Mouse (Mus musculus) left cerebral cortex, adult 6 months (tissue): ENCODE results near the gene Kbtbd13. TPM values are rescaled to one million over a fixed set of nuclear protein-coding genes. Genes with fewer than 3 reads are reported as not detected.

ENCODE experiments used
- long read RNA-seq, 2 experiments: library from polyadenylated mRNA; unstranded; transcript quantifications; one replicate each; pipeline ENCODE4 v2.0.0; 2019 to 2020
- polyA plus RNA-seq: library from polyadenylated mRNA; unstranded; fragments of <200 nt; fragmentation: Nextera tagmentation; gene quantifications from 2 replicates; pipeline ENCODE4 v1.2.3, GENCODE M21; 2021

Kbtbd13 gene
- 0.18 and 0.23 TPM in 2 replicates for polyA plus RNA-seq
- long read RNA-seq, experiment 1, partial matches to known transcripts = 0 of 2 reads
- long read RNA-seq, experiment 1, other reads (novel, unspliced or antisense) = 0 of 2 reads
- long read RNA-seq, experiment 2, partial matches to known transcripts = 0 of 1 reads
- long read RNA-seq, experiment 2, other reads (novel, unspliced or antisense) = 0 of 1 reads

DNA sequence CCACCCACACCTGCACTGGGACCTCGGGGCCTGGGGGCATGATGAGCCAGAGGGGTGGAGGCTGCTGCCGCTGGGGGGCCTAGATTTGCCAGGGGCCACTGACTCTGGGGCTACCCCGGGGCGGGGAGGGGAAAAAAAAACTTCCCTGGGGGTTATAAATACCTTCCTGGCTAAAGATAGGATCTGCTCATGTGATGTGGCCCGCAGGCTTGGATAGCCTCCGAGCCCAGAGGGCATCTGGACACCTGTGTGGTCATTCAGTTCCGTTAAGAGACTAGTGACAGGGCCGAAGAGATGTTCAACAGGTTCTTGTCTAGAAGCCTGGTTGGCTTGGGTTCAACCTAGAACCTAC, at the start of gene Kbtbd13:
TSS of gene Kbtbd13 (minus strand) at position 40 of the 352 bp plus-strand sequence.

DNA sequence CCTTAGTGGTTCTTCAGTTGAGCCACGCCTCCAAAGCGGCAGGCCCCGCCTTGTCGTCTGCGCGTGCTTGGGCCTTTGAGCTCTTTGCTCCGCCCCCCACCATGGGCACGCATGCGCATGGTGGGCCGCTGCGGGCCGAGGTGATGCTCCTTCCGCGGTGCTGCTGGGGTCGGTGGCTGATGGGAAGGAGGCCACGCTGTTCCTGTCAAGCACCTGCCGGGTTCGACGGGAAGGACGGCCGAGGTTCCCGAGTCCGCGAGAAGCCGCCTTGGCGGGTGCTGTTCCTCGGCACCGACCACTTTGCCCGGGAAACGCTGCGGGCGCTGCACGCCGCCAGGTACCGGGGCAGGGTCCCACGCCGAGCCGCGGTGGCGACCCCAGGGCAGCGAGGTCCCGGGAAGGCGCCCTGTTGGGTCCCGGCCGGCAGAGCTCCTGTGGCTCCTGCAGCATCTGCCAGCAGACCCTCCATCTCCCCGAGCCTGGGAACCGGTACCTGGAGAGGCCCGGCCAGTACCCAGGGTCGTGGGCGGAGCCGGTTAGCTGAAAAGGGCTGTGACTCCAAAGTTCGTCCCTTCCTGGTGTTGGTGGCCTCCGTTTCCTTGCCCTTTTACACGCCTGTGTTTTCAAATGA, 44.3 kb upstream of the Kbtbd13 start, which contains the start of gene Mtfmt:
TSS of gene Mtfmt (plus strand) at position 112 of the 631 bp plus-strand sequence.

DNA sequence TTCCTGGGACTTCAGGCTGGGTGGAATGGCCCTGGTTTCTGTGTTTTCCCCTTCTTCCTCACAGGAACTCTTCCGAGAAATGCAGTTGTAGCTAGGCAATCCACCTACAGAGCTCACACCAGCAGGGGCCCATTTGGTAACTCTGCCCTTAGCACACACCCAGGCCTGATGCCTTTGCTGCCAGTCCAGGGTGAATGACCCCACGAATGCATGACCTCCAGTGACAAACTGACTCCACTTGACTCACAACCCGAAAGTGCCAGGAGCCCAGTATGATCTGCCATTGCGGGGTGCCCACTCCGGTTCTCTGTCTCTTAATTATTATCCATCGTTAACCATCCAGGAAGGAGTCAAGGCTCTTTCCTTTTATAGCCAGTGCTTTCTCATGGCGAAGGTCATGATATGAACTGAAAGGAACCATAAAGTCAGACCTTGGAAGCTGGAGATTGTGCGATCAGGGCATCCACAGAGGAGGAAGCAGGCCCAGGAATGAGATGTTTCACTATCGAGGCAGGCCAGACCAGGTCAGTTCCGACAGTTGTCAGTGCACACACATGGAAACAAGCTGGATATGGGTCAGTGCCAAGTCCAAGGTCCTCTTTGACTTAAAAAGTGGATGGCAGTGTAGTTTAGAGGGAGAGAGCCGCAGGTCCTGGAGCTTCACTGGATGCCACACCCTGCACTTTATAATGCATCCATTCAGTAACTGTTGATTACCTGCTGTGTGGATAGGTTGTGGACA, 31.5 kb upstream of the Kbtbd13 start, which contains the start of gene Slc51b:
TSS of gene Slc51b (minus strand) at position 196 of the 742 bp plus-strand sequence.

DNA sequence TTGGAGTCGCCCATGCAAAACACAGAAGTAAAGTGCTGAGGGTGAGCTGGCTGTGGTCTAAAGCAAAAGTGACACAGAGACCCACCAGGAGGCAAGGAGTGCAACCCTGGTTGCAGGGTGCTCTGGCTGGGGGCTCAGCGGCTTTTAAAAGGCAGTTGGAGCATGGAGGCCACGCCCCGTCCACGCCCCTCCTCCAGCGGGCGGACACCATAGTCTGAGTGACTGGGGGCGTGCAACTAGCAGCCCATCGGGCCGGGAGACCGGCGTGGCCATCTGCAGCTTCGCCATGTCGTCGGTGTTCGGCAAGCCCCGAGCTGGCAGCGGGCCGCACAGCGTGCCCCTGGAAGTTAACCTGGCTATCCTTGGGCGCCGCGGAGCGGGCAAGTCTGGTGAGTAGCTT, 6.8 kb upstream of the Kbtbd13 start, which contains the start of gene Rasl12:
TSS of gene Rasl12 (plus strand) at position 228 of the 400 bp plus-strand sequence.

DNA sequence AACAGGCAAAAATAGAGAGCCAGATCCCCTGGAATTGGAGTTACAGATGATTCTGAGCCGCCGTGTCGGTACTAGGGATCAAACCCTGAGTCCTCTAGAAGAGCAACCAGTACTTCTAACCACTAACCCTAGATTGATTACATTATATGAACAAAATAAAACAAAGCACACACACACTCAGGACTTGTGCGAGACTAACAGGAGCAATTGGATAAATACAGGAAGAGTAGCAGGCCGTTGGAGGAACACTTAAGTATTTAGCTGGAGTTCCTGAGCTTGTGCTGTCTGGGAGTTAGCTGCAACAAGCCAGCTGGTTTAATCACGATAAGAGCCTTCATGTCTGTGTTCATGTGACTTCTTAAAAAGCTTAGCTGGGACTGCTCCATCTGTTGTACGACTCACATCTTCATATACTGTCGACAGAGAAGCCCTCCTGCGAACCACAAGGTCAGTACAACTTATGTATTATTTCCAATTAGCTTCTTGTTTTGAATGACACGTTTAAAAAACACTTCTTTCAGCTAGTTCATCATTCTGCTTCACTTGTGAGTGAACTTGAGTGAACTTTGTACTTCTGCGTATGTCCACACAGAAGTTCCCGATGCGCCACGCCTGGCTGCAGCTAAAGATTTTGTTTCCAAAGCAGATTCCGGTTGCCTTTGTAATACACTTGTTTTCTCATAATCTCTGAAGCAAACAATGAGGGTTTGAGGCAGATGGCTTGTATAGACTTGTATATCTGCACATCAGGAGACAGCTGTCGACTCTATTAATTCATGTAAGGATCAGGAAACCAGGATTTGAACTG, 30.6 kb downstream of the Kbtbd13 start, which contains the start of gene Ubap1l:
TSS of gene Ubap1l (plus strand) at position 401 of the 808 bp plus-strand sequence.

DNA sequence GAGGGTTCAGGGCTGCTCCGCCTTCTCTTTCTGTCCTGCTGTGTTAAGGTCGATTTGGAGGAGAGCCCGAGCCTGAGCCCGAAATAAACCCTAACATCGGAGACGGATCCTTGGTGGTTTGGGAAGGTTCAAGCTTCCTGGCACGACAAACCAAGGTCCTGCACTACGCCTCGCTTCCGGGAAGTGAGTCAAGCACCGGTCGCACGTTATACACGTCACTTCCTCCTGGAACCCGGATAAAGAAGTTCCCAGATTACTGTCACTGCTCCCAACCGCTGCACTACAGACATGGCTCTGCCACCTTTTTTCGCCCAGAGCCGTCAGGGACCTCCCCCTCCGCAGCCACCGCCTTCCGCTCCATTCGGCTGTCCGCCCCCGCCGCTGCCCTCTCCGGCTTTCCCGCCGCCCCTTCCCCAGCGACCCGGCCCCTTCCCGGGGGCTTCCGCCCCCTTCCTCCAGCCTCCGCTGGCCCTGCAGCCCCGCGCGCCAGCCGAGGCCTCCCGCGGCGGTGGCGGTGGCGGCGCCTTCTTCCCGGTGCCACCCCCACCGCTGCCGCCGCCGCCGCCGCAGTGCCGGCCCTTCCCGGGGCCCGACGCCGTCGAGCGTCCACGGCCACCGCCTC, 45.5 kb downstream of the Kbtbd13 start, which contains the start of gene Pdcd7:
TSS of gene Pdcd7 (plus strand) at position 251 of the 622 bp plus-strand sequence.

Other genes with a start within 250 kb of the Kbtbd13 start
- 1.8 and 2.4 TPM in 2 replicates for gene Parp16, start 196.3 kb downstream of the Kbtbd13 start, polyA plus RNA-seq
- 0.04 and 0.21 TPM in 2 replicates for gene Cilp, start 126.5 kb downstream of the Kbtbd13 start, polyA plus RNA-seq
- gene Clpx, start 97.4 kb downstream of the Kbtbd13 start, polyA plus RNA-seq = 17.1 and 25.0 TPM in 2 replicates
- 8.5 and 21.3 TPM in 2 replicates for gene Pdcd7, start 45.5 kb downstream of the Kbtbd13 start, polyA plus RNA-seq
- gene Ubap1l, start 30.6 kb downstream of the Kbtbd13 start, polyA plus RNA-seq = 0.18 TPM in 1 of 2 replicates, not detected in the other
- 1.6 and 2.5 TPM in 2 replicates for gene Rasl12, start 6.9 kb upstream of the Kbtbd13 start, polyA plus RNA-seq
- gene Slc51b, start 31.3 kb upstream of the Kbtbd13 start, polyA plus RNA-seq = not detected in 2 replicates
- 9.8 and 10.9 TPM in 2 replicates for gene Mtfmt, start 44.1 kb upstream of the Kbtbd13 start, polyA plus RNA-seq
- gene Spg21, start 69.3 kb upstream of the Kbtbd13 start, polyA plus RNA-seq = 37.2 and 47.8 TPM in 2 replicates
- 0.15 TPM in 1 of 2 replicates, not detected in the other for gene Ankdd1a, start 128.5 kb upstream of the Kbtbd13 start, polyA plus RNA-seq
- 4.7 and 7.0 TPM in 2 replicates for gene Plekho2, start 188.4 kb upstream of the Kbtbd13 start, polyA plus RNA-seq
- 0.14 and 0.18 TPM in 2 replicates for gene Pif1, start 195.5 kb upstream of the Kbtbd13 start, polyA plus RNA-seq
- 1.8 and 3.2 TPM in 2 replicates for gene Rbpms2, start 238.0 kb upstream of the Kbtbd13 start, polyA plus RNA-seq